Mouse (Mus musculus): ENCODE data around the gene Cdip1.

Gene Cdip1

GRCm38 (mm10) chr16:4726528-4727128 is 63.5 kb downstream of the Cdip1 start:
- peaks cover 22% of the 10 kb centered on the region for H3K27me3 ChIP-seq (ENCODE audit: insufficient read depth, low read length)
- peaks cover 16% of the 10 kb centered on the region for H3K4me1 ChIP-seq (replicated peaks; ENCODE audit: low read depth, low read length)
- H3K36me3 ChIP-seq (ENCODE audit: insufficient read depth, low read length): no peaks in the 10 kb centered on the region
- peak overlapping the region; percentile 95 for H3K4me3 ChIP-seq (replicated peaks; ENCODE audit: low read length)
- TF ChIP-seq CTCF (conservative IDR thresholded peaks at IDR 0.05; ENCODE audit: low read length) (no peak), POU5F1 (IDR thresholded peaks at IDR 0.05; ENCODE audit: borderline replicate concordance, low read length) (no peak), NANOG (IDR thresholded peaks at IDR 0.05; ENCODE audit: borderline replicate concordance, low read length) (no peak)
- no peaks in the 10 kb centered on the region for H3K9me3 ChIP-seq (ENCODE audit: low read length)

- peak within 1 kb of the TSS; percentile 95 for H3K4me3 ChIP-seq (replicated peaks; ENCODE audit: low read length)
- TF ChIP-seq CTCF (conservative IDR thresholded peaks at IDR 0.05; ENCODE audit: low read length): no peak
- TF ChIP-seq NANOG (IDR thresholded peaks at IDR 0.05; ENCODE audit: borderline replicate concordance, low read length): no peak
- no peak for TF ChIP-seq POU5F1 (IDR thresholded peaks at IDR 0.05; ENCODE audit: borderline replicate concordance, low read length)
- no peaks in the 10 kb centered on the region for H3K9me3 ChIP-seq (ENCODE audit: low read length)
- H3K36me3 ChIP-seq (ENCODE audit: insufficient read depth, low read length): no peaks in the 10 kb centered on the region
- H3K27me3 ChIP-seq (ENCODE audit: insufficient read depth, low read length): peaks cover 22% of the 10 kb centered on the region
- H3K4me1 ChIP-seq (replicated peaks; ENCODE audit: low read depth, low read length): peaks cover 14% of the 10 kb centered on the region
Measured at GRCm38 (mm10) chr16:4725780-4726527, 64.1 kb downstream of the Cdip1 start, which contains the start of gene Hmox2. Gene Hmox2 (plus strand): TSS chr16:4726361.

- Histone ChIP-seq H3K27me3 (ENCODE audit: insufficient read depth, low read length) (peaks cover 22% of the 10 kb centered on the region), H3K4me3 (replicated peaks; ENCODE audit: low read length) (no peak overlapping the region), H3K4me1 (replicated peaks; ENCODE audit: low read depth, low read length) (peaks cover 14% of the 10 kb centered on the region), H3K9me3 (ENCODE audit: low read length) (no peaks in the 10 kb centered on the region), H3K36me3 (ENCODE audit: insufficient read depth, low read length) (no peaks in the 10 kb centered on the region)
- no peak for TF ChIP-seq NANOG (IDR thresholded peaks at IDR 0.05; ENCODE audit: borderline replicate concordance, low read length)
- no peak for TF ChIP-seq CTCF (conservative IDR thresholded peaks at IDR 0.05; ENCODE audit: low read length)
- TF ChIP-seq POU5F1 (IDR thresholded peaks at IDR 0.05; ENCODE audit: borderline replicate concordance, low read length): no peak
Measured at GRCm38 (mm10) chr16:4725266-4725665, 64.8 kb downstream of the Cdip1 start.

DNA sequence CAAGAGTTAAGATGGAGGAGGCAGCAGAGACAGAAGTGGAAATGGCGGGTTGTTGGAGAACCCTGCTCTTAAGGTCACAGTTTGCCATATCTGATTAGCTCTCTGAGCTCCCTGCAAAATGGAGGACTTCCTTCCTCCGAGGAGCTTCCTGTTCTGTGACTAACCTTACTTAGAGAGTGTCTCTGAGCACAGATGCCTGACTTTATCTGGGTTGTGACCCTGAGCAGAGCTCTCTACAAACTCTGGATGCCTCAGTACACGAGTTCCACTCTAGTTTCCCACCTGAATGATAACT is 67.2 kb downstream of the Cdip1 start:
- Histone ChIP-seq H3K27me3 (ENCODE audit: insufficient read depth, low read length) (peaks cover 22% of the 10 kb centered on the region), H3K9me3 (ENCODE audit: low read length) (no peaks in the 10 kb centered on the region), H3K4me3 (replicated peaks; ENCODE audit: low read length) (no peak overlapping the region), H3K36me3 (ENCODE audit: insufficient read depth, low read length) (no peaks in the 10 kb centered on the region), H3K4me1 (replicated peaks; ENCODE audit: low read depth, low read length) (peaks cover 27% of the 10 kb centered on the region)
- TF ChIP-seq NANOG (IDR thresholded peaks at IDR 0.05; ENCODE audit: borderline replicate concordance, low read length): no peak
- TF ChIP-seq CTCF (conservative IDR thresholded peaks at IDR 0.05; ENCODE audit: low read length): no peak
- TF ChIP-seq POU5F1 (IDR thresholded peaks at IDR 0.05; ENCODE audit: borderline replicate concordance, low read length): no peak

- TF ChIP-seq CTCF (conservative IDR thresholded peaks at IDR 0.05; ENCODE audit: low read length): no peak
- no peak for TF ChIP-seq POU5F1 (IDR thresholded peaks at IDR 0.05; ENCODE audit: borderline replicate concordance, low read length)
- TF ChIP-seq NANOG (IDR thresholded peaks at IDR 0.05; ENCODE audit: borderline replicate concordance, low read length): no peak
- Histone ChIP-seq H3K4me3 (replicated peaks; ENCODE audit: low read length) (no peak overlapping the region), H3K27me3 (ENCODE audit: insufficient read depth, low read length) (peaks cover 22% of the 10 kb centered on the region), H3K4me1 (replicated peaks; ENCODE audit: low read depth, low read length) (peaks cover 31% of the 10 kb centered on the region), H3K36me3 (ENCODE audit: insufficient read depth, low read length) (no peaks in the 10 kb centered on the region), H3K9me3 (ENCODE audit: low read length) (no peaks in the 10 kb centered on the region)
Measured at GRCm38 (mm10) chr16:4722128-4722914, 67.8 kb downstream of the Cdip1 start.

DNA sequence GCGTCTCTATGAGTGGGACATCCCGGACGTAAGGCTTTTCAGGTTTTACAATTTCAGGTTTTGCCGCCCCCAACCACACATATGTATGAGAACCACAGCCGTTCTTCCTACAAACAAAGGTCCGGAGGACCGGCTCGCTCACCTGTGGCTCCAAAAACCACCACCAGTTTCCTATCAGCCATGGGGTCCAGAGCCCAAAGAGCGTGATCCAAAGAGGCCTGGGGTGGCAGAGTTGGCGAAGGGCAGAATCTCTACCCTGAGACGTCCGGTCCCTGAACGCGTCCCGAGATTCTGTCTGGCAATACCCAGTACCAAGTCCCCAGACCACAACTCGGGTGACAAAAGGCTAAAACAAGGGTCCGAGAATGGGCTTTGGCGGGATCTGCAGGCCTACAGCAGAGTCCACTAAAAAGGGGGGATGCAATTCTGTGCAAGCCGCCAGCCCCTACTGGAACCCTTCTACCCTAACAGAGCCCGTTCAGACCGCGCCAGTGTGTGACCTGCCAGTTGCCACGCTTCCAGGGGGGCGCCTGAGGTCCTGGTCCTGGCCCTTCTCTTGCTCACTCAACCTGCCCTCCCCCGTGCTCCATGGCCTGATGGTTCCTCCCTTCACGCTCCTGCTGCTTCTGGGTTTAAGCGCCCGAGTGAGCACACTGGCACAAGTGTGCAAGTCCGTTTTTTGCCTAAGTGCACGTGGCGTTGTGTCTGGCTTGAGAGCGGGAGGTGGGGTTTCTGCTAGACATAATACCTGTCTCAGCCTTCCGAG is 71.2 kb downstream of the Cdip1 start, which contains the start of gene Nmral1:
Nmral1 (minus strand) TSS at position 604 of the 766 bp plus-strand sequence.
- Histone ChIP-seq H3K27me3 (ENCODE audit: insufficient read depth, low read length) (peaks cover 10% of the 10 kb centered on the region; the same call in 1 of the 2 replicates), H3K4me3 (replicated peaks; ENCODE audit: low read length) (peak within 1 kb of the TSS; percentile 85), H3K36me3 (ENCODE audit: insufficient read depth, low read length) (peaks cover 30% of the 10 kb centered on the region), H3K9me3 (ENCODE audit: low read length) (no peaks in the 10 kb centered on the region), H3K4me1 (replicated peaks; ENCODE audit: low read depth, low read length) (peaks cover 16% of the 10 kb centered on the region)
- TF ChIP-seq POU5F1 (IDR thresholded peaks at IDR 0.05; ENCODE audit: borderline replicate concordance, low read length) (no peak), CTCF (conservative IDR thresholded peaks at IDR 0.05; ENCODE audit: low read length) (no peak), NANOG (IDR thresholded peaks at IDR 0.05; ENCODE audit: borderline replicate concordance, low read length) (no peak)

DNA sequence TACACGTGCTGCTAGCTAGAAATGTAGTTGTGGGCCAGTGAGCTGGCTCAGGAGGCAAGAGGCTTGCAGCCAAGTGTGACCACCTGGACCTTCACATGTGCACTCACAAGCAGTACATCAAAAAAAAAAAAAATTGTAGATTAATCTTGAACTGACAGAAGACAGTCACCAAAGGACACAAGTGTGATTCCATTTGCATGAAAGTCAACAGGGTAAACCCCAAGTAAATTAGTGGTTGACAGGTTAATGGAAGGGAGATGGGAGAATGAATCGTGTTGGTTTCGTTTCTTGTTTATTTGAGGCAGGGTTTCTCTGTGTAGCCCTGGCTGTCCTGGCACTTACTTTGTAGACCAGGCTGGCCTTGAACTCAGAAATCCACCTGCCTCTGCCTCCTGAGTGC is 72.2 kb downstream of the Cdip1 start:
- Histone ChIP-seq H3K9me3 (ENCODE audit: low read length) (no peaks in the 10 kb centered on the region), H3K27me3 (ENCODE audit: insufficient read depth, low read length) (peaks cover 1% of the 10 kb centered on the region; the same call in 1 of the 2 replicates), H3K4me1 (replicated peaks; ENCODE audit: low read depth, low read length) (peaks cover 16% of the 10 kb centered on the region), H3K36me3 (ENCODE audit: insufficient read depth, low read length) (peaks cover 41% of the 10 kb centered on the region), H3K4me3 (replicated peaks; ENCODE audit: low read length) (peak overlapping the region; percentile 85)
- TF ChIP-seq POU5F1 (IDR thresholded peaks at IDR 0.05; ENCODE audit: borderline replicate concordance, low read length) (no peak), CTCF (conservative IDR thresholded peaks at IDR 0.05; ENCODE audit: low read length) (no peak), NANOG (IDR thresholded peaks at IDR 0.05; ENCODE audit: borderline replicate concordance, low read length) (no peak)

Measured in E14TG2a.4 (cell line).